Mouse (Mus musculus) heart, adult 2 months (tissue): ENCODE results near the gene Ascc1. TPM values are rescaled to one million over a fixed set of nuclear protein-coding genes. Genes with fewer than 3 reads are reported as not detected.
"Not testable (repeated sequence)": the region's sequence is repeated elsewhere in the genome, so short reads cannot be mapped to it uniquely, and the experiment has no call there.

Source experiments
- DNase-seq, 2 experiments: peaks; one replicate each; pipeline ENCODE4 v3.0.0; 2021
- H3K27ac ChIP-seq: fragments of 200-600 bp; 2 replicates; pipeline ENCODE4 v1.8.1; 2022
- H3K27me3 ChIP-seq: fragments of 200-500 bp; 2 replicates; pipeline ENCODE4 v1.6.1; 2012; ENCODE audit warnings: mild to moderate bottlenecking, low read length, inconsistent platforms, mixed read lengths; ENCODE audit not compliant: control insufficient read depth, insufficient read depth
- H3K36me3 ChIP-seq: fragments of 200-500 bp; 2 replicates; pipeline ENCODE4 v1.6.1; 2012; ENCODE audit warnings: low read length, inconsistent platforms; ENCODE audit not compliant: control insufficient read depth, insufficient read depth
- H3K4me1 ChIP-seq: fragments of 200-500 bp; 2 replicates; pipeline ENCODE4 v1.6.1; 2011; ENCODE audit warnings: low read length; ENCODE audit not compliant: control insufficient read depth, insufficient read depth
- H3K4me3 ChIP-seq: fragments of 200-600 bp; 2 replicates; pipeline ENCODE4 v1.8.1; 2022
- H3K79me2 ChIP-seq: fragments of 200-500 bp; replicated peaks from 2 replicates; pipeline ENCODE4 v1.6.1; 2012; ENCODE audit warnings: mild to moderate bottlenecking, inconsistent platforms, low read length, moderate library complexity, mixed read lengths; ENCODE audit not compliant: control insufficient read depth, insufficient read depth
- H3K9ac ChIP-seq: fragments of 200-500 bp; 2 replicates; pipeline ENCODE4 v1.6.1; 2012; ENCODE audit warnings: low read depth, mild to moderate bottlenecking, control low read depth, inconsistent platforms, low read length, mixed read lengths
- CTCF ChIP-seq: fragments of 200-600 bp; IDR thresholded peaks from 2 replicates; pipeline ENCODE4 v1.8.1; 2022; ENCODE audit warnings: antibody characterized with exemption, mild to moderate bottlenecking, moderate library complexity
- EP300 ChIP-seq: fragments of 200-500 bp; IDR thresholded peaks from 2 replicates; pipeline ENCODE4 v1.6.1; 2011; ENCODE audit warnings: low read depth, low read length, control low read depth; ENCODE audit not compliant: insufficient read depth
- POLR2A ChIP-seq: fragments of 200-500 bp; IDR thresholded peaks from 2 replicates; pipeline ENCODE4 v1.6.1; 2011; ENCODE audit warnings: mild to moderate bottlenecking, low read depth, low read length, control low read depth; ENCODE audit not compliant: insufficient read depth
- WGBS: fragments of 180-500 bp; shearing (Covaris S2); methylation state at CpG from one replicate; pipeline ENCODE4 v1.1.7; 2018; 5-methylcytosine and 5-hydroxymethylcytosine counted together
- intact Hi-C: fragments of 180-260 bp; cut with DNase I; formaldehyde crosslinking; loops from one replicate; pipeline ENCODE4 v1.15.1; 2025
- polyA plus RNA-seq: library from polyadenylated mRNA; depleted of rRNA; stranded (reverse); fragments of >200 nt; gene quantifications from 2 replicates; pipeline ENCODE4 v1.2.3, GENCODE M21; 2012
- total RNA-seq, 2 experiments: library from RNA; stranded (reverse); gene quantifications; 2 replicates each; pipeline ENCODE4 v1.2.3; 2021

Ascc1 gene
- total and polyA plus RNA-seq, 3 experiments, result 20.5 to 24.1 (median 22.5) TPM

- Histone ChIP-seq H3K27ac (peak overlapping the region; percentile 66), H3K36me3 (peaks cover 42% of the 10 kb centered on the region), H3K4me3 (no peak overlapping the region), H3K9ac (no peak overlapping the region), H3K4me1 (peaks cover 17% of the 10 kb centered on the region), H3K27me3 (no peaks in the 10 kb centered on the region), H3K79me2 (peaks cover 3% of the 10 kb centered on the region)
- no peak for DNase-seq
- intact Hi-C loops, result loop anchor here (5.0 kb wide), 1 partner anchor 38 kb away; the partner anchor contains the start of gene Ddit4
- TF ChIP-seq CTCF, result no peak
- TF ChIP-seq EP300, result no peak
- TF ChIP-seq POLR2A, result no peak
- whole genome bisulfite sequencing, result over 99% methylated on average over 9 of the region's 9 CpGs
These were observed 12.2 kb upstream of the Ascc1 start for GRCm38 (mm10) chr10:59990393-59990792.

GRCm38 (mm10) chr10:59991262-59991880 lies 11.2 kb upstream of the Ascc1 start:
- H3K79me2 ChIP-seq, result peaks cover 3% of the 10 kb centered on the region
- peaks cover 17% of the 10 kb centered on the region for H3K4me1 ChIP-seq
- no peak overlapping the region for H3K9ac ChIP-seq
- intact Hi-C loops, result loop anchor here (5.0 kb wide), 1 partner anchor 39 kb away; the partner anchor contains the start of gene Ddit4
- H3K4me3 ChIP-seq, result no peak overlapping the region
- WGBS, result 56% methylated on average over 9 of the region's 9 CpGs
- H3K36me3 ChIP-seq, result peaks cover 45% of the 10 kb centered on the region
- H3K27ac ChIP-seq, result peak overlapping the region; percentile 66
- TF ChIP-seq POLR2A (no peak), CTCF (no peak), EP300 (peak; percentile 89)
- no peaks in the 10 kb centered on the region for H3K27me3 ChIP-seq
- DNase-seq, result peak in 1 of 2 experiments; percentile 70

- Histone ChIP-seq H3K27ac (peak overlapping the region; percentile 66), H3K4me1 (peaks cover 17% of the 10 kb centered on the region), H3K9ac (no peak overlapping the region), H3K36me3 (peaks cover 45% of the 10 kb centered on the region), H3K27me3 (no peaks in the 10 kb centered on the region), H3K79me2 (peaks cover 3% of the 10 kb centered on the region), H3K4me3 (no peak overlapping the region)
- DNase-seq, result no peak
- intact Hi-C loops, result loop anchor here (5.0 kb wide), 1 partner anchor 40 kb away; the partner anchor contains the start of gene Ddit4
- no peak for TF ChIP-seq EP300
- no peak for TF ChIP-seq POLR2A
- TF ChIP-seq CTCF, result no peak
- WGBS, result 66% methylated on average over 8 of the region's 8 CpGs
These were observed 10.6 kb upstream of the Ascc1 start for GRCm38 (mm10) chr10:59992024-59992423.

- H3K79me2 ChIP-seq, H3K9ac ChIP-seq, H3K27me3 ChIP-seq, DNase-seq, H3K27ac ChIP-seq, H3K4me3 ChIP-seq: not testable (repeated sequence)
- H3K4me1 ChIP-seq, result peaks cover 14% of the 10 kb centered on the region
- peak; percentile 22; the same call in 1 of the 2 replicates for TF ChIP-seq CTCF
- 94% methylated on average over 2 of the region's 3 CpGs for WGBS
- intact Hi-C loops, result loop anchor here (5.0 kb wide), 1 partner anchor 42 kb away; the partner anchor contains the start of gene Ddit4
- peaks cover 44% of the 10 kb centered on the region for H3K36me3 ChIP-seq
These were observed 8.8 kb upstream of the Ascc1 start for GRCm38 (mm10) chr10:59993813-59994212.

GRCm38 (mm10) chr10:59995889-59996288 lies 6.7 kb upstream of the Ascc1 start:
- 0 out of 2 replicates have a peak, but pooled peaks have one; percentile 30 for TF ChIP-seq EP300
- TF ChIP-seq CTCF, result no peak
- H3K9ac ChIP-seq, result no peak overlapping the region
- peaks cover 10% of the 10 kb centered on the region for H3K4me1 ChIP-seq
- H3K79me2 ChIP-seq, result peaks cover 6% of the 10 kb centered on the region
- H3K27me3 ChIP-seq, result no peaks in the 10 kb centered on the region
- peaks cover 31% of the 10 kb centered on the region for H3K36me3 ChIP-seq
- peak in 1 of 2 experiments; percentile 64 for DNase-seq
- 56% methylated on average over 6 of the region's 6 CpGs for WGBS
- H3K4me3 ChIP-seq, result no peak overlapping the region
- H3K27ac ChIP-seq, result peak overlapping the region; percentile 78
- intact Hi-C loops, result no loop called here

- H3K4me1 ChIP-seq, result peaks cover 9% of the 10 kb centered on the region
- TF ChIP-seq EP300 (0 out of 2 replicates have a peak, but pooled peaks have one; percentile 56), CTCF (peak; percentile 87), POLR2A (peak; percentile 30; the same call in 1 of the 2 replicates)
- peak overlapping the region; percentile 78 for H3K27ac ChIP-seq
- WGBS, result 7% methylated on average over 7 of the region's 7 CpGs
- intact Hi-C loops, result no loop called here
- no peak for DNase-seq
- H3K4me3 ChIP-seq, result no peak overlapping the region
- no peak overlapping the region for H3K9ac ChIP-seq
- no peaks in the 10 kb centered on the region for H3K27me3 ChIP-seq
- H3K79me2 ChIP-seq, result peaks cover 8% of the 10 kb centered on the region
- peaks cover 28% of the 10 kb centered on the region for H3K36me3 ChIP-seq
These were observed 5.0 kb upstream of the Ascc1 start for GRCm38 (mm10) chr10:59997591-59997990.
